Mouse (Mus musculus) lung, postnatal 4 days (tissue): Measurements from ENCODE around the gene Liph.
"Not testable (repeated sequence)": the region's sequence is repeated elsewhere in the genome, so short reads cannot be mapped to it uniquely, and the experiment has no call there.

Experiments used
- DNase-seq, 2 experiments: peaks; one replicate each; pipeline ENCODE4 v3.0.0; 2021

Liph gene

DNA sequence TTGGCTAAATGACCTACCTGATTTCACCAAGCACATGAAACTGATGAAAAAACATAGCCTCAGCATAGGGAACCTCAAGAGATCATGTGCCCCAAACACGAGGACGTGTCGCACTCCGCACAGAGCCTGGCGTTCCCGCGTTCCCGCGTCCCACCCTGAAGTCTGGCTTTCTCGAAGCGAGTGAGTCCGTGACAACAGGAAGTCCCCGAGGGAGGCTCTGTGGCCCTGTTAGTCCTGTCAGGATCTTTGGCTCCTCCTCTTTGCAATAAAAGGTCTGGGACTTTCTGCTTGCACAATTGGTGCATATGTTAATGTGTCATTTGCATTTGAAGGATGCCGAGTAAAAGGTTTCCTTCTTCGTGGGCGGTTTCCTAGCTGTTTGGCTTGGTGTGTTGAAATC is at the start of gene Liph:
Gene Liph, minus strand, starts transcription at position 360 of the 400 bp plus-strand sequence.
- DNase-seq = peak; percentile 52 to 60

DNA sequence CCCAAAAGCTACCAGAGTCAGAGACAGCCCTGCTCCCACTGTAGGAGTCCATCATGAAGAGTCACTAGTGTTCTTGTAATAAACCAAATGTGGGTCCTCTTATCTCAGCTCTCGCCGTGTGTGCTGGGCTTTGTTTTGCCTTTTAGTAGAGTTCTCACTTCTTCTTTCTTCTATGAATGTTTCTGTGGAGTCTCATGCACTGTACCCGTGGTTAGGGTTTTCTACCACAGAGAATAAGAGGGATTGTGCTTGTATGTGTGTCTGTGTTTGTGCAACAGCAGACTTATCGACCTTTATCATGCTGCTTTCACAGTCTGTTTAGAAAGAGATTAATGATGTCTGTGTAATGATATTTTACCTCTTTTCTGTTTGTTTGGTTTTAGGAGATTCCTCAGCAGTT is 48.4 kb upstream of the Liph start:
- DNase-seq = no peak

- DNase-seq = no peak
These were observed 44.5 kb upstream of the Liph start for GRCm38 (mm10) chr16:22039978-22040377.

GRCm38 (mm10) chr16:22038554-22038953 is 43.1 kb upstream of the Liph start:
- DNase-seq = no peak

GRCm38 (mm10) chr16:22027474-22027873 is 32.0 kb upstream of the Liph start:
- DNase-seq = no peak

- peak in 1 of 2 experiments; percentile 16 for DNase-seq
These were observed 26.7 kb upstream of the Liph start for GRCm38 (mm10) chr16:22022122-22022521.

GRCm38 (mm10) chr16:22015569-22015968 is 20.1 kb upstream of the Liph start:
- DNase-seq = no peak

GRCm38 (mm10) chr16:22009596-22009995 is 14.1 kb upstream of the Liph start:
- DNase-seq = no peak

- peak; percentile 100 for DNase-seq
These were observed 13.7 kb upstream of the Liph start, which contains the start of gene Senp2 for GRCm38 (mm10) chr16:22009099-22009584. Gene Senp2, plus strand, starts transcription at chr16:22009484.

DNA sequence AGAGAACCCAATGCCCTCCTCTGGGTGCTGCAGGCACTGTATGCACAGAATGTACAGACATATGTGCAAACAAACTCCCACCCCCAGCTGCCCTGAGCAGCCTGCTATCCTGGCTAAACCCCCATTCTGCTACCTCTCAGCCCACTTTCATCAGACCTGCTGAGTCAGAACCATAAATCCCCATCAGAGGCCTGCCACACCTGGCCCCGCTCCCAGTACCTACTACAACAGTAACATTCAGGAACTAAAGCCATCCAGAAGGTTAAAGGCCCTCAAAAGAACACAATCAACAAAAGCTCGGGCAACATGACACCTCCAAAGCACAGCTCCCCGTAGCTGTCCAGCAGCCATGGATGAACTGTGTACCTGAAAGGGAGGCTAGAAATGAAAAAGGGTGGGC is 6.1 kb upstream of the Liph start:
- no peak for DNase-seq

GRCm38 (mm10) chr16:22001172-22001571 is 5.7 kb upstream of the Liph start:
- DNase-seq = no peak

GRCm38 (mm10) chr16:21999941-22000690 is 4.7 kb upstream of the Liph start:
- peak in 1 of 2 experiments; percentile 45 for DNase-seq

DNA sequence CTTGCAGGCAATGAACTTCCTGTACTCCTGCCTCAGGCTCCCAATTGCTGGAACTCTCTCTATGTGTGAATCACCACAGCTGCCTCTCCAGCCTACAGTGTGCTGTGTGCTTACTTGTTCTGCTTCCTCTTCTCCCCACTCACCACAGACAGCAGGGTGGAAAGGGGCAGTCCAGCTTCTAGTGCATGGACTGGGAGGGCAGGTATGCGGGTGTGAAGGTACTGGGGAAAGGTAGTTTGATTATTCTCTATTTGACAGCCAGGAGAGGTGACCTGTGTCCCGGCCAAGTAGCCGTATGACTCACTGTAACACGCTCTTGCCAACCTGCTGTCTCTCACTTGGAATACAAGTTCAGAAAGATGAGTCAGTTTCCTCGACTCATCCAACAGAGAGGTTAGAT is 2.6 kb upstream of the Liph start:
- DNase-seq = peak; percentile 20 to 65

GRCm38 (mm10) chr16:21996881-21997641 is 1.6 kb upstream of the Liph start:
- DNase-seq = peak; percentile 46 to 73

- DNase-seq = peak; percentile 25 to 28
These were observed 939 bp upstream of the Liph start for GRCm38 (mm10) chr16:21996402-21996801.

GRCm38 (mm10) chr16:21991774-21992173 is 3.7 kb downstream of the Liph start:
- no peak for DNase-seq

- DNase-seq = not testable (repeated sequence)
These were observed 4.6 kb downstream of the Liph start for GRCm38 (mm10) chr16:21990893-21991292.

DNA sequence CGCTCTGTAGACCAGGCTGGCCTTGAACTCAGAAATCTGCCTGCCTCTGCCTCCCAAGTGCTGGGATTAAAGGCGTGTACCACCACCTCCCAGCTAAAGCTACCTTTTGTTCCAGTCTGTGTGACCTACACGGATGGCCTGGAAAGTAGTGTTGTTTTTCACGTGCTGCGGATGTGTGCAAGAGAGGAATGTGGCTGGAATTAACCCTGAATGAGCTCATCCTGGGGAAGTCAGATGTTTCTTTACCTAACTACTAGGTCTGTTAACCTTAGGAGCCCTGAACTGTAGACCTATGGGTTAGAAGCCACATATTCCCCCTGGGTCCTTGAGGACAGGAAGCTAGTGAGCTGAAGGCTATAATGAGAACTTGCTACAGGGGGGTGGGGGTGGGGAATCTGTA is 7.5 kb downstream of the Liph start:
- no peak for DNase-seq

GRCm38 (mm10) chr16:21986191-21986590 is 9.3 kb downstream of the Liph start:
- no peak for DNase-seq

GRCm38 (mm10) chr16:21984091-21984490 is 11.4 kb downstream of the Liph start:
- DNase-seq = no peak

- DNase-seq = no peak
These were observed 11.9 kb downstream of the Liph start for GRCm38 (mm10) chr16:21983581-21983980.

- DNase-seq = no peak
These were observed 12.3 kb downstream of the Liph start for GRCm38 (mm10) chr16:21983146-21983545.

DNA sequence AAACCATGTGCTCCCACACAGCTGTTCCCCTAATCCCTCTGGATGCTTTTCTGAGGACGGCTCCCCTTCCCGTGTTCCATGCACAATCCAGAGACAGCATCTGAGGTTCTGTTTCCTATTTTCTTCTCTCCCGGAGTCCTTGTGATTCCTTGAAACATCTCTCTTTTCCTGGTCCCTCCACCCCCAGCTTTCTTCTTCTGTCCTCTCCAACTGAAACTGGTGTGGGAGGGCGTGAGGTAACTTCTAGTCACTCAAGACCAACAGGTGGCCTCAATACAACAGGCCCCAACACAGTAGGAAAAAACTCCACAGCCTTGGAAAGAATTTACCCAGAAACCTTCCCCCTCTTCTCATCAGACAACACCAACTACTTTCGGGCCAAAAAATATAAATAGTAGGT is 18.1 kb downstream of the Liph start:
- no peak for DNase-seq

DNA sequence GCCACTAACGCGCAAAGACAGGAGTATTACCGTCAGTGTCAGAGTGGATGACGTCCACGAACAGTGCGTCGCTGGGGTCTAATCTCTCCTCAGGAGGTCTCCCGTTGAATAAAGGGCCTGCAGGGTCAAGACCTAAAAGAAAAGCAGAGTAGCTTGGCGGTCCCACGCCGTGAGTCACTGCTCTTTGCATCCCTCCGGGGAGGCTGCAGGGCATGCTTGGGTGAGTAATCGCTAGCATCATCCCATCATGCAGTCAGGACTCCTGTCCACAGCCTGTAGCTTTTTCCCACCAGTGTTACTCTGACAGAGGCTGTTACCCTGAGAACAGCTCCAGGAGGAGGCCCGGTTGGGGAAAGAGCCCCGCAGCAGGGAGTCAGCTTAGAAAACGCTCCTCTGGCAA is 19.3 kb downstream of the Liph start:
- DNase-seq = no peak
